Mouse (Mus musculus): ENCODE measurements at regions not wholly inside any gene's neighbourhood (a gene's known extent, or its start where the extent isn't known, plus 50 kb on each side); places are given as distances from the start of the nearest gene placed in this dataset.

DNA sequence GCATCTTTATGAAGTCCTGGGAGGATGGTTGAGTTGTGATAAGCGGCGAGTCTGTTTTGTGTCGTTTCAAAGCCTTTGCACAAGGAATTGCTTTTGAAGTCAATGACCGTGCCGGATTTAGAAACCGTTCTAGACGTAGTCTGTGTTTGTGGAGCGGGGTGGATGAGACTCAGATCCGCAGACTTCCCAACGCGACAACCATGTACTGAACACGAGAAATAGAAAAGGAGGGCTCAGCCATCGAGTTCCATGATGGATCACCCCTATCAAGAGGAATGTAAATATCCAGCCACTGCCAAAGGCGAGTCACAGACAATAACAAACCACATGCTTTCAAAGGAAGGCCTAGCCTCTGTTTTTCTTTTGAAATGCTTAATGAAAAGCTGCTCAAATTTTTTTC, 120.5 kb downstream of the Mterf1b start:
- TF ChIP-seq CHD2 (IDR thresholded peaks at IDR 0.05; ENCODE audit: low read depth, low read length) (no peak), ZNF384 (IDR thresholded peaks at IDR 0.05; ENCODE audit: low read depth, low read length) (no peak), ZC3H11A (IDR thresholded peaks at IDR 0.05; ENCODE audit: borderline replicate concordance, low read depth, low read length) (no peak), HCFC1 (IDR thresholded peaks at IDR 0.05; ENCODE audit: borderline replicate concordance, insufficient read depth, low read length) (no peak), MAFK (IDR thresholded peaks at IDR 0.05; ENCODE audit: insufficient read depth, low read depth, low read length) (no peak)
- H3K27ac ChIP-seq (ENCODE audit: insufficient read depth, low read depth, low read length, poor library complexity, severe bottlenecking) = no peak overlapping the region
- no peak overlapping the region for H3K9ac ChIP-seq (ENCODE audit: insufficient read depth, low read depth, low read length, poor library complexity, severe bottlenecking)
- no peak overlapping the region for H3K4me3 ChIP-seq (ENCODE audit: insufficient read depth in 1 of 2, low read depth in 1 of 2, low read length in 2 of 2, poor library complexity in 1 of 2, severe bottlenecking in 1 of 2)
- in situ Hi-C loops (cut with MboI; ENCODE audit: low sequenced_read_pairs in 2 of 2, unreplicated experiment in 2 of 2) = no loop called here
- DNase-seq (ENCODE audit: low read depth, low spot score) = no peak
- peaks cover 0 to 5% of the 10 kb centered on the region in 2 experiments; a peak in 2 of 4 replicates for H3K4me1 ChIP-seq (ENCODE audit: control insufficient read depth in 2 of 2, insufficient read depth in 2 of 2, low read length in 2 of 2, poor library complexity in 1 of 2)
- no peaks in the 10 kb centered on the region for H3K9me3 ChIP-seq (ENCODE audit: control insufficient read depth, insufficient read depth, low read depth, low read length)
- H3K36me3 ChIP-seq (ENCODE audit: control insufficient read depth, insufficient read depth, low read length, poor library complexity, severe bottlenecking) = no peaks in the 10 kb centered on the region

DNA sequence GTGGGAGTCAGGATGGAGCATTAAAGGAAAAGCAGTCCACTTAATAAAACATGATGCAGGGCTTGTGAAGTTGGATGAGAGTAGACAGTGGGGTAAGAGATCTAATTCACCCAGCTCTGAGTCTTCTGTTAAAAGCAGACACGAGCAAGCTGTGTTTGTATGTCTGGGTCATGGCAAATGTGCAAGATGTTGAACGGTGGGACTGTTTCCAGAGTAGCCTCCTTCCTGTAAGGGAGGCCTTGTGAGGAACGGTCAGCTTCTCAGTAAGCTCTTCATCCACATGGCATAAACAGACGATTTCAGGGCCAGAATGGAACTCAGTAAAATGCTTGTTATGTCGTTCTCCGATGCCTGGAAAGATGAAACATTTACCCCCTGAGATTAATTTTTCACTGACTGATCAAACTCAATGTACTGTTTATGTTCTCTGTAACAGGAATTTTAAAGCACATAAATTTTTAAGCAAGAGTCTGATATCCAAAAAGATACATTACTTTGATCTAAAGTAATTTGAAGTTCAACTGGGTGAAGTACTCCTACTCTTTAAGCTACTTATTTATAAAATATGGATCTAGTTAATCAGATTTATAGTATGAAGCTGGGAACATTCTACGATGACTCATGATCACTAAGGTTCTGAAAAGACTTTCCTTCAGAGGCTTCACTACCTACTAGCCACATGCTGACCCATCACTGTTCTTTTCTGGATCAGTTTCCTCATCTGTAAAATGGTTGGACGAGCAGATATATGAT, 130.6 kb downstream of the Mterf1b start:
- no peak overlapping the region for H3K9ac ChIP-seq (ENCODE audit: insufficient read depth, low read depth, low read length, poor library complexity, severe bottlenecking)
- in situ Hi-C loops (cut with MboI; ENCODE audit: low sequenced_read_pairs in 2 of 2, unreplicated experiment in 2 of 2) = no loop called here
- H3K4me1 ChIP-seq (ENCODE audit: control insufficient read depth in 2 of 2, insufficient read depth in 2 of 2, low read length in 2 of 2, poor library complexity in 1 of 2) = 0 out of 4 replicates have a peak, but pooled peaks cover 0 to 2% of the 10 kb centered on the region in 2 experiments
- no peak for TF ChIP-seq ZNF384 (IDR thresholded peaks at IDR 0.05; ENCODE audit: low read depth, low read length)
- TF ChIP-seq ZC3H11A (IDR thresholded peaks at IDR 0.05; ENCODE audit: borderline replicate concordance, low read depth, low read length) = no peak
- no peak for TF ChIP-seq CHD2 (IDR thresholded peaks at IDR 0.05; ENCODE audit: low read depth, low read length)
- no peak for TF ChIP-seq MAFK (IDR thresholded peaks at IDR 0.05; ENCODE audit: insufficient read depth, low read depth, low read length)
- no peak for TF ChIP-seq HCFC1 (IDR thresholded peaks at IDR 0.05; ENCODE audit: borderline replicate concordance, insufficient read depth, low read length)
- H3K36me3 ChIP-seq (ENCODE audit: control insufficient read depth, insufficient read depth, low read length, poor library complexity, severe bottlenecking) = no peaks in the 10 kb centered on the region
- no peak for DNase-seq (ENCODE audit: low read depth, low spot score)
- no peak overlapping the region for H3K4me3 ChIP-seq (ENCODE audit: insufficient read depth in 1 of 2, low read depth in 1 of 2, low read length in 2 of 2, poor library complexity in 1 of 2, severe bottlenecking in 1 of 2)
- no peaks in the 10 kb centered on the region for H3K9me3 ChIP-seq (ENCODE audit: control insufficient read depth, insufficient read depth, low read depth, low read length)
- no peak overlapping the region for H3K27ac ChIP-seq (ENCODE audit: insufficient read depth, low read depth, low read length, poor library complexity, severe bottlenecking)

- Histone ChIP-seq H3K27ac (ENCODE audit: insufficient read depth, low read depth, low read length, poor library complexity, severe bottlenecking) (no peak overlapping the region), H3K36me3 (ENCODE audit: control insufficient read depth, insufficient read depth, low read length, poor library complexity, severe bottlenecking) (no peaks in the 10 kb centered on the region), H3K9ac (ENCODE audit: insufficient read depth, low read depth, low read length, poor library complexity, severe bottlenecking) (no peak overlapping the region), H3K4me1 (ENCODE audit: control insufficient read depth in 2 of 2, insufficient read depth in 2 of 2, low read length in 2 of 2, poor library complexity in 1 of 2) (0 out of 4 replicates have a peak, but pooled peaks cover 0 to 2% of the 10 kb centered on the region in 2 experiments), H3K4me3 (ENCODE audit: insufficient read depth in 1 of 2, low read depth in 1 of 2, low read length in 2 of 2, poor library complexity in 1 of 2, severe bottlenecking in 1 of 2) (no peak overlapping the region), H3K9me3 (ENCODE audit: control insufficient read depth, insufficient read depth, low read depth, low read length) (no peaks in the 10 kb centered on the region)
- TF ChIP-seq CHD2 (IDR thresholded peaks at IDR 0.05; ENCODE audit: low read depth, low read length) (no peak), ZC3H11A (IDR thresholded peaks at IDR 0.05; ENCODE audit: borderline replicate concordance, low read depth, low read length) (no peak), HCFC1 (IDR thresholded peaks at IDR 0.05; ENCODE audit: borderline replicate concordance, insufficient read depth, low read length) (no peak), MAFK (IDR thresholded peaks at IDR 0.05; ENCODE audit: insufficient read depth, low read depth, low read length) (no peak), ZNF384 (IDR thresholded peaks at IDR 0.05; ENCODE audit: low read depth, low read length) (no peak)
- DNase-seq (ENCODE audit: low read depth, low spot score) = no peak
- in situ Hi-C loops (cut with MboI; ENCODE audit: low sequenced_read_pairs in 2 of 2, unreplicated experiment in 2 of 2) = no loop called here
Observed at GRCm38 (mm10) chr5:4323387-4323704, 131.2 kb downstream of the Mterf1b start.

- no peak for DNase-seq (ENCODE audit: low read depth, low spot score)
- TF ChIP-seq CHD2 (IDR thresholded peaks at IDR 0.05; ENCODE audit: low read depth, low read length) (no peak), MAFK (IDR thresholded peaks at IDR 0.05; ENCODE audit: insufficient read depth, low read depth, low read length) (no peak), HCFC1 (IDR thresholded peaks at IDR 0.05; ENCODE audit: borderline replicate concordance, insufficient read depth, low read length) (no peak), ZC3H11A (IDR thresholded peaks at IDR 0.05; ENCODE audit: borderline replicate concordance, low read depth, low read length) (no peak), ZNF384 (IDR thresholded peaks at IDR 0.05; ENCODE audit: low read depth, low read length) (no peak)
- no peak overlapping the region for H3K27ac ChIP-seq (ENCODE audit: insufficient read depth, low read depth, low read length, poor library complexity, severe bottlenecking)
- peaks cover 3% of the 10 kb centered on the region; the same call in 1 of the 2 replicates for H3K9me3 ChIP-seq (ENCODE audit: control insufficient read depth, insufficient read depth, low read depth, low read length)
- no peaks in the 10 kb centered on the region for H3K36me3 ChIP-seq (ENCODE audit: control insufficient read depth, insufficient read depth, low read length, poor library complexity, severe bottlenecking)
- 0 out of 4 replicates have a peak, but pooled peaks cover 0 to 2% of the 10 kb centered on the region in 2 experiments for H3K4me1 ChIP-seq (ENCODE audit: control insufficient read depth in 2 of 2, insufficient read depth in 2 of 2, low read length in 2 of 2, poor library complexity in 1 of 2)
- in situ Hi-C loops (cut with MboI; ENCODE audit: low sequenced_read_pairs in 2 of 2, unreplicated experiment in 2 of 2) = no loop called here
- H3K9ac ChIP-seq (ENCODE audit: insufficient read depth, low read depth, low read length, poor library complexity, severe bottlenecking) = no peak overlapping the region
- no peak overlapping the region for H3K4me3 ChIP-seq (ENCODE audit: insufficient read depth in 1 of 2, low read depth in 1 of 2, low read length in 2 of 2, poor library complexity in 1 of 2, severe bottlenecking in 1 of 2)
Observed at GRCm38 (mm10) chr5:4325813-4326212, 133.6 kb downstream of the Mterf1b start.
